Mouse (Mus musculus): ENCODE data around the gene Cdk17. TPM values are rescaled to one million over a fixed set of nuclear protein-coding genes. Genes with fewer than 3 reads are reported as not detected.

Cdk17 gene
- polyA plus RNA-seq, 1 experiment from 2014 or later = 14.2 TPM

MicroRNAs encoded within 50 kb of the gene (microRNA counts, 519-probe panel; counts per million panel counts)
- microRNA mmu-miR-1931 = not detected

Small RNAs within 50 kb of the gene (microRNA-seq; reads per million reads assigned to microRNA genes)
- 0.66 reads per million for gene Mir1931

Other genes with a start within 250 kb of the Cdk17 start
- gene Cfap54, start 79.3 kb upstream of the Cdk17 start, polyA plus RNA-seq (2015; fragmentation: Nextera tagmentation; extraction: Ambion mirVana) = 0.15 and 0.27 TPM in 2 replicates
- gene Elk3, start 150.3 kb downstream of the Cdk17 start, polyA plus RNA-seq (2015; fragmentation: Nextera tagmentation; extraction: Ambion mirVana) = 19.1 and 23.6 TPM in 2 replicates

All from stomach, embryonic 16.5 days (tissue).